Mouse (Mus musculus) small intestine, adult 2 months (tissue): Measurements from ENCODE around the gene Plek2.

Experiments
- CTCF ChIP-seq: fragments of 200-500 bp; IDR thresholded peaks from 2 replicates; pipeline ENCODE4 v1.5.1; 2012; ENCODE audit warnings: low read depth, mild to moderate bottlenecking, control low read depth, inconsistent platforms, low read length, moderate library complexity, mixed read lengths; ENCODE audit not compliant: insufficient replicate concordance, insufficient read length; ENCODE audit errors: extremely low read depth
- POLR2A ChIP-seq: fragments of 200-500 bp; IDR thresholded peaks from 2 replicates; pipeline ENCODE4 v1.6.1; 2012; ENCODE audit warnings: low read depth, mild to moderate bottlenecking, control low read depth, inconsistent platforms, low read length, moderate library complexity

DNA sequence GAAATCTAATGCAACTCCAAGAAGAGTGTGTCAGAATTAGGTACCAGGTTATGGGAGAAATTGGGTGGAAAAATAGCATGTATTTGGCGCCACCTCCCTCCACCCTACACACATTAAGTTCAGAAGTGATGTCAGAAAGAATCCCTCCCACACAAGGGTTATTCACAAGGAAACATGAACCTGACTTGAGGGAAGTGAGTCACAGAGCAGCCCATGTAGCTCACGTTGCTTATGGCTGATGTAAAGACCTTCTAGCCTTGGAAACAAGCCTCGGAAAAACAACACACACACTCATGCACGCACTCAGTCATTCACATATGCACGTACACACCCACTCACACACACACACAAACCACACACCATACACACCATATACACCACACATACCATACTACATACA is 33.3 kb upstream of the Plek2 start:
- TF ChIP-seq POLR2A (no peak), CTCF (no peak)
